Mouse (Mus musculus) layer of hippocampus, postnatal 25 days (tissue): ENCODE results near the gene Neurl4. TPM values are rescaled to one million over a fixed set of nuclear protein-coding genes. Genes with fewer than 3 reads are reported as not detected.
"Not testable (repeated sequence)": the region's sequence is repeated elsewhere in the genome, so short reads cannot be mapped to it uniquely, and the experiment has no call there.

Experiments used
- DNase-seq, 2 experiments: peaks; one replicate each; pipeline ENCODE4 v3.0.0; 2022; ENCODE audit warnings: mixed read lengths in 2 of 2, low spot score in 1 of 2; ENCODE audit errors: extremely low spot score in 1 of 2
- total RNA-seq, 2 experiments: library from RNA; stranded (reverse); gene quantifications; 2 replicates each; pipeline ENCODE4 v1.2.3; 2021

Gene Neurl4
- total RNA-seq, 2 experiments from 2014 or later: 108 to 109 TPM

- DNase-seq: no peak
Measured at GRCm38 (mm10) chr11:69929712-69930111, 28.8 kb downstream of the Neurl4 start.

- not testable (repeated sequence) for DNase-seq
Measured at GRCm38 (mm10) chr11:69930176-69930575, 29.3 kb downstream of the Neurl4 start.

GRCm38 (mm10) chr11:69930967-69931537 lies 30.2 kb downstream of the Neurl4 start:
- DNase-seq: no peak

GRCm38 (mm10) chr11:69931769-69932168 lies 30.9 kb downstream of the Neurl4 start:
- DNase-seq: no peak

GRCm38 (mm10) chr11:69932254-69932653 lies 31.4 kb downstream of the Neurl4 start:
- DNase-seq: no peak

GRCm38 (mm10) chr11:69933066-69933465 lies 32.2 kb downstream of the Neurl4 start:
- DNase-seq: no peak

- DNase-seq: peak; percentile 96 to 100
Measured at GRCm38 (mm10) chr11:69934169-69934568, 33.3 kb downstream of the Neurl4 start.

GRCm38 (mm10) chr11:69934681-69935080 lies 33.8 kb downstream of the Neurl4 start:
- no peak for DNase-seq

- DNase-seq: peak; percentile 66 to 76
Measured at GRCm38 (mm10) chr11:69935137-69935879, 34.4 kb downstream of the Neurl4 start, which contains the start of gene Ybx2. Ybx2 (plus strand) TSS chr11:69935796.

GRCm38 (mm10) chr11:69936156-69936555 lies 35.3 kb downstream of the Neurl4 start:
- no peak for DNase-seq

- no peak for DNase-seq
Measured at GRCm38 (mm10) chr11:69936714-69937347, 36.0 kb downstream of the Neurl4 start.

- no peak for DNase-seq
Measured at GRCm38 (mm10) chr11:69937385-69937784, 36.5 kb downstream of the Neurl4 start.

GRCm38 (mm10) chr11:69937834-69938233 lies 37.0 kb downstream of the Neurl4 start:
- no peak for DNase-seq

GRCm38 (mm10) chr11:69938401-69938979 lies 37.6 kb downstream of the Neurl4 start:
- no peak for DNase-seq

GRCm38 (mm10) chr11:69939181-69939580 lies 38.3 kb downstream of the Neurl4 start:
- DNase-seq: no peak

- no peak for DNase-seq
Measured at GRCm38 (mm10) chr11:69939731-69940130, 38.9 kb downstream of the Neurl4 start.

- no peak for DNase-seq
Measured at GRCm38 (mm10) chr11:69940962-69941361, 40.1 kb downstream of the Neurl4 start.

- DNase-seq: no peak
Measured at GRCm38 (mm10) chr11:69945216-69945615, 44.3 kb downstream of the Neurl4 start.

GRCm38 (mm10) chr11:69945997-69946891 lies 45.4 kb downstream of the Neurl4 start:
- DNase-seq: no peak
